Mouse (Mus musculus) liver, embryonic 12.5 days (tissue): Measurements from ENCODE around the gene Tmem262. TPM values are rescaled to one million over a fixed set of nuclear protein-coding genes. Genes with fewer than 3 reads are reported as not detected.
"Not testable (repeated sequence)": the region's sequence is repeated elsewhere in the genome, so short reads cannot be mapped to it uniquely, and the experiment has no call there.

ENCODE experiments used
- ATAC-seq: fragments of 200-750 bp; cut with Nextera tagmentation; 2 replicates; pipeline ENCODE4 v1.8.0; 2017; ENCODE audit warnings: moderate number of reproducible peaks, mild to moderate bottlenecking, moderate library complexity
- H3K27ac ChIP-seq: fragments of 300-500 bp; sonication (generic); 2 replicates; pipeline ENCODE4 v1.5.1; 2016; ENCODE audit warnings: mild to moderate bottlenecking
- H3K27me3 ChIP-seq: fragments of 300-500 bp; sonication (generic); replicated peaks from 2 replicates; pipeline ENCODE4 v1.6.1; 2016; ENCODE audit warnings: mild to moderate bottlenecking, moderate library complexity
- H3K36me3 ChIP-seq: fragments of 300-500 bp; sonication (generic); 2 replicates; pipeline ENCODE4 v1.6.1; 2016; ENCODE audit warnings: mild to moderate bottlenecking, moderate library complexity
- H3K4me1 ChIP-seq: fragments of 300-500 bp; sonication (generic); 2 replicates; pipeline ENCODE4 v1.6.1; 2016
- H3K4me2 ChIP-seq: fragments of 300-500 bp; sonication (generic); 2 replicates; pipeline ENCODE4 v1.6.1; 2016; ENCODE audit warnings: mild to moderate bottlenecking, moderate library complexity
- H3K4me3 ChIP-seq: fragments of 300-500 bp; sonication (generic); 2 replicates; pipeline ENCODE4 v1.5.1; 2016; ENCODE audit warnings: mild to moderate bottlenecking, moderate library complexity
- H3K9ac ChIP-seq: fragments of 300-500 bp; sonication (generic); 2 replicates; pipeline ENCODE4 v1.6.1; 2016; ENCODE audit warnings: mild to moderate bottlenecking, moderate library complexity
- H3K9me3 ChIP-seq: fragments of 300-500 bp; sonication (generic); replicated peaks from 2 replicates; pipeline ENCODE4 v1.6.1; 2016; ENCODE audit warnings: mild to moderate bottlenecking, moderate library complexity
- WGBS: fragments of 180-500 bp; shearing (Covaris S2); methylation state at CpG from one replicate; pipeline ENCODE4 v1.1.7; 2016; ENCODE audit not compliant: insufficient replicate concordance; 5-methylcytosine and 5-hydroxymethylcytosine counted together
- polyA plus RNA-seq: library from polyadenylated mRNA; unstranded; fragments of >200 nt; fragmentation: Nextera tagmentation; extraction: Ambion mirVana; gene quantifications from 2 replicates; pipeline ENCODE4 v1.2.1, GENCODE M21; 2016

Tmem262 gene
- not detected in 2 replicates for polyA plus RNA-seq

- Histone ChIP-seq H3K36me3 (peaks cover 42% of the 10 kb centered on the region), H3K4me1 (peaks cover 45% of the 10 kb centered on the region), H3K4me2 (no peak within 1 kb of the TSS), H3K9me3 (no peaks in the 10 kb centered on the region), H3K4me3 (no peak within 1 kb of the TSS), H3K9ac (no peak within 1 kb of the TSS), H3K27me3 (no peaks in the 10 kb centered on the region), H3K27ac (no peak within 1 kb of the TSS)
- ATAC-seq = no peak
- 80% methylated on average over 12 of the region's 12 CpGs for WGBS
These were observed at the start of gene Tmem262 for GRCm38 (mm10) chr19:6079983-6080480. Gene Tmem262, plus strand, starts transcription at chr19:6080033.

GRCm38 (mm10) chr19:6030520-6031280, 49.1 kb upstream of the Tmem262 start:
- Histone ChIP-seq H3K27ac (no peak overlapping the region), H3K9me3 (no peaks in the 10 kb centered on the region), H3K4me2 (no peak overlapping the region), H3K36me3 (no peaks in the 10 kb centered on the region), H3K4me3 (no peak overlapping the region), H3K9ac (no peak overlapping the region), H3K4me1 (peaks cover 4% of the 10 kb centered on the region; the same call in 1 of the 2 replicates), H3K27me3 (peaks cover 11% of the 10 kb centered on the region; the same call in 1 of the 2 replicates)
- WGBS = 38% methylated on average over 14 of the region's 14 CpGs
- no peak for ATAC-seq

- ATAC-seq = no peak
- Histone ChIP-seq H3K27me3 (0 out of 2 replicates have a peak, but pooled peaks cover 5% of the 10 kb centered on the region), H3K4me3 (no peak overlapping the region), H3K4me2 (no peak overlapping the region), H3K9me3 (no peaks in the 10 kb centered on the region), H3K36me3 (no peaks in the 10 kb centered on the region), H3K9ac (no peak overlapping the region), H3K27ac (no peak overlapping the region), H3K4me1 (0 out of 2 replicates have a peak, but pooled peaks cover 5% of the 10 kb centered on the region)
- WGBS = 48% methylated on average over 9 of the region's 9 CpGs
These were observed 43.8 kb upstream of the Tmem262 start for GRCm38 (mm10) chr19:6035966-6036585.

GRCm38 (mm10) chr19:6037695-6038094, 42.1 kb upstream of the Tmem262 start:
- Histone ChIP-seq H3K27ac (no peak overlapping the region), H3K36me3 (no peaks in the 10 kb centered on the region), H3K27me3 (0 out of 2 replicates have a peak, but pooled peaks cover 4% of the 10 kb centered on the region), H3K4me1 (0 out of 2 replicates have a peak, but pooled peaks cover 5% of the 10 kb centered on the region), H3K9ac (no peak overlapping the region), H3K4me2 (no peak overlapping the region), H3K4me3 (no peak overlapping the region), H3K9me3 (no peaks in the 10 kb centered on the region)
- ATAC-seq = no peak

- H3K4me1 ChIP-seq = 0 out of 2 replicates have a peak, but pooled peaks cover 5% of the 10 kb centered on the region
- 66% methylated on average over 7 of the region's 7 CpGs for WGBS
- H3K27ac ChIP-seq = no peak overlapping the region
- no peak overlapping the region for H3K4me3 ChIP-seq
- H3K9ac ChIP-seq = no peak overlapping the region
- no peak overlapping the region for H3K4me2 ChIP-seq
- H3K9me3 ChIP-seq = no peaks in the 10 kb centered on the region
- H3K27me3 ChIP-seq = no peaks in the 10 kb centered on the region
- no peaks in the 10 kb centered on the region for H3K36me3 ChIP-seq
- ATAC-seq = no peak
These were observed 41.5 kb upstream of the Tmem262 start for GRCm38 (mm10) chr19:6038326-6038725.

- H3K27ac ChIP-seq = no peak overlapping the region
- no peak overlapping the region for H3K4me2 ChIP-seq
- H3K36me3 ChIP-seq = peaks cover 4% of the 10 kb centered on the region; the same call in 1 of the 2 replicates
- no peak overlapping the region for H3K9ac ChIP-seq
- H3K4me1 ChIP-seq = peaks cover 15% of the 10 kb centered on the region
- H3K27me3 ChIP-seq = no peaks in the 10 kb centered on the region
- no peak for ATAC-seq
- H3K9me3 ChIP-seq = no peaks in the 10 kb centered on the region
- H3K4me3 ChIP-seq = no peak overlapping the region
These were observed 39.8 kb upstream of the Tmem262 start for GRCm38 (mm10) chr19:6040002-6040401.

GRCm38 (mm10) chr19:6042293-6042692, 37.5 kb upstream of the Tmem262 start:
- H3K27me3 ChIP-seq = no peaks in the 10 kb centered on the region
- H3K9me3 ChIP-seq = no peaks in the 10 kb centered on the region
- no peak for ATAC-seq
- H3K36me3 ChIP-seq = peaks cover 4% of the 10 kb centered on the region; the same call in 1 of the 2 replicates
- peaks cover 23% of the 10 kb centered on the region for H3K4me1 ChIP-seq
- no peak overlapping the region for H3K27ac ChIP-seq
- no peak overlapping the region for H3K9ac ChIP-seq
- H3K4me2 ChIP-seq = no peak overlapping the region
- H3K4me3 ChIP-seq = no peak overlapping the region
- 73% methylated on average over 9 of the region's 9 CpGs for WGBS

- not testable (repeated sequence) for H3K9ac ChIP-seq
These were observed 35.7 kb upstream of the Tmem262 start for GRCm38 (mm10) chr19:6044102-6044501.

GRCm38 (mm10) chr19:6045366-6046293, 34.2 kb upstream of the Tmem262 start:
- Histone ChIP-seq H3K4me1 (peaks cover 41% of the 10 kb centered on the region), H3K9me3 (no peaks in the 10 kb centered on the region), H3K27me3 (no peaks in the 10 kb centered on the region), H3K27ac (peak overlapping the region; percentile 99), H3K36me3 (peaks cover 32% of the 10 kb centered on the region), H3K4me2 (peak overlapping the region; percentile 99), H3K9ac (peak overlapping the region; percentile 94), H3K4me3 (peak overlapping the region; percentile 97)
- WGBS = 12% methylated on average over 20 of the region's 20 CpGs
- ATAC-seq = peak; percentile 51

More at GRCm38 (mm10) chr19:6044102-6044501, 35.7 kb upstream of the Tmem262 start:
- not testable (repeated sequence) for H3K27me3 ChIP-seq, H3K9me3 ChIP-seq, H3K27ac ChIP-seq, ATAC-seq, H3K4me2 ChIP-seq, H3K4me3 ChIP-seq
- 41% methylated on average over 4 of the region's 4 CpGs for WGBS
- H3K36me3 ChIP-seq = peaks cover 17% of the 10 kb centered on the region
- peaks cover 36% of the 10 kb centered on the region for H3K4me1 ChIP-seq

GRCm38 (mm10) chr19:6046294-6047153, 33.3 kb upstream of the Tmem262 start, which contains the start of gene Syvn1:
Gene Syvn1, plus strand, starts transcription at chr19:6046576.
- ATAC-seq = peak; percentile 88
- WGBS = under 1% methylated on average over 65 of the region's 65 CpGs
- H3K4me1 ChIP-seq = peaks cover 42% of the 10 kb centered on the region
- H3K4me2 ChIP-seq = peak within 1 kb of the TSS; percentile 99
- H3K27me3 ChIP-seq = no peaks in the 10 kb centered on the region
- no peaks in the 10 kb centered on the region for H3K9me3 ChIP-seq
- peak within 1 kb of the TSS; percentile 99 for H3K27ac ChIP-seq
- peaks cover 41% of the 10 kb centered on the region for H3K36me3 ChIP-seq
- H3K9ac ChIP-seq = peak within 1 kb of the TSS; percentile 94
- H3K4me3 ChIP-seq = peak within 1 kb of the TSS; percentile 97
